Comparison of ENCODE assay signal across 8 mouse cellular contexts in the genomic region with DNA sequence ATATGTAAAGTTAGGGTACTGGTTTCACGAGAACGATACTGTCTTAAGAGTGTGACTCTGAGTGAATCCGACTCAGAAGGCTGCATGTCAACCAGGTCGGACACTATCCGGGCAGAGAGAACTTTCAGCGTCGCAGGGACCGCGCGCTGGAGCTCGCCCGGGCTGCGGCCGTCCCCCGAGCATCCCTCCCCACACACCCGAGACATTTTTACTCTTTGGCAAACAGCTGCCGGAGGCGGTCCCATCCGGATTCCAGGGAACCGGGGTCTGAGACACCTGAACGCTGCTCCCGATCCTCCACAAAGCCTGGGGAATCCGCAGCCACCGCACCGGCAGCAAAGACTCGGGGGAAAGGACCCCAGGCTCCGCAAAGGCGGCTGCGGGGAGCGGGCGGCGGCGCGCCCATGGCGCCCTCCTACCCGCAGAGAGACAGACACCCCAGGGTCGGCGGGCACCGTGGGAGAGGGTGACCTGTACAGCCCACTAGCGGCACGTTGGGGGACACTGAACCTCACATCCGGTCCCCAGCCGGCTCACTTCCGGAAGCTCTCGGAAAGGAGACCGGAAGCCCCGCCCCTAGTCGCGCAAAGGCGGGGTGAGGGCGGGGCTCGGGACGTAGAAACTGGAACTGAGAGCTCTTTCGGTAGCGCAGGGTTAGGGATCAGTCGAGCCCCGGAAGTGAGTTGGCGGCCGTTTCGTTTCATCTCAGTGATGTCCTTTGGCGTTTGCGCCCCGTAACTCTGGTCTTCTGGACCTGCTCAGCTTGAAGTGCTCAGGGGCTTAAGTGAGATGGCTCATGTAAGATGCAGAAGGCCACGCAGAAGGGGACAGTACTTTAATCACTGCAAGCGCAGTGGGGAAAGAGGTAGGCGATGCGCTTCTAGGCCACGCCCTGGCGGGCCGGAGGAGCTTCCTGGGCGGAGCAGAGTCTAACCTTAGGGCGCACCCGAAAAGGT. TPM values are rescaled to one million over a fixed set of nuclear protein-coding genes. Genes with fewer than 3 reads are reported as not detected.
A peak's percentile ranks its signal among the peaks of the same experiment; 100 is the strongest.
DNase-seq lines count a peak whose midpoint lies in the region; ATAC-seq lines count a peak whose summit lies in the region.

TSS of gene Timmdc1 (minus strand) at position 535 of the 956 bp plus-strand sequence.

- H3K9me3 ChIP-seq in hindbrain, embryonic 15.5 days, result no peaks in the 10 kb centered on the region

- H3K27ac ChIP-seq in hindbrain, embryonic 15.5 days (replicated peaks), result peak within 1 kb of the TSS; percentile 87

- H3K4me1 ChIP-seq in hindbrain, embryonic 15.5 days (replicated peaks), result peaks cover 13% of the 10 kb centered on the region

- WGBS in hindbrain, embryonic 15.5 days, result under 1% methylated on average over 72 of the region's 73 CpGs

- DNase-seq in T-cell, adult 2 months (ENCODE audit: low spot score), result peak; percentile 97
- peak; percentile 95 to 97 for DNase-seq in cerebellum, postnatal 36 days
- DNase-seq in frontal cortex, postnatal 36 days (ENCODE audit: low spot score in 2 of 2), result peak; percentile 93 to 96
- peak; percentile 95 for DNase-seq in left cerebral cortex, adult 11 months (ENCODE audit: low spot score)
- peak; percentile 96 to 97 for DNase-seq in lung, postnatal 4 days
- peak; percentile 94 for DNase-seq in retina, postnatal 7 days (ENCODE audit: low read depth, low spot score)
- peak; percentile 90 for DNase-seq in urinary bladder, adult 2 months (ENCODE audit: low spot score)

- peak; percentile 98 for ATAC-seq in hindbrain, embryonic 15.5 days (ENCODE audit: low FRiP score, low read depth)

- H3K4me3 ChIP-seq in hindbrain, embryonic 15.5 days, result peak within 1 kb of the TSS; percentile 85

- H3K36me3 ChIP-seq in hindbrain, embryonic 15.5 days, result peaks cover 41% of the 10 kb centered on the region

- H3K9ac ChIP-seq in hindbrain, embryonic 15.5 days, result peak within 1 kb of the TSS; percentile 93

- H3K4me2 ChIP-seq in hindbrain, embryonic 15.5 days, result peak within 1 kb of the TSS; percentile 68

- H3K27me3 ChIP-seq in hindbrain, embryonic 15.5 days, result no peaks in the 10 kb centered on the region

RNA-seq across cellular contexts. Expression of gene Timmdc1, which starts in this region (rescaled TPM):
- polyA plus RNA-seq in hindbrain, embryonic 15.5 days (2015; fragmentation: Nextera tagmentation; extraction: Ambion mirVana), result 32.0 and 35.2 TPM in 2 replicates
- 14.7 and 15.9 TPM in 2 replicates for polyA plus RNA-seq in urinary bladder, adult 2 months (2012; rRNA removed)

Comparison
In these comparisons a context has a peak if more than half of its experiments do, and no peak if none do; other contexts are left out.
1. Peak in every context shown above with its lines: DNase-seq, ATAC-seq, H3K4me3 ChIP-seq and H3K27ac ChIP-seq.